Mouse (Mus musculus) inflammation-experienced regulatory T-cells, adult 6 months (primary cell): Measurements from ENCODE around the gene Utp4. TPM values are rescaled to one million over a fixed set of nuclear protein-coding genes. Genes with fewer than 3 reads are reported as not detected.
"Not testable (repeated sequence)": the region's sequence is repeated elsewhere in the genome, so short reads cannot be mapped to it uniquely, and the experiment has no call there.

Source experiments
- ATAC-seq: one replicate; pipeline ENCODE4 v1.8.0; 2017
- polyA plus RNA-seq, 3 experiments: library from polyadenylated mRNA; unstranded; fragments of 100-300 nt; shearing (Covaris generic); gene quantifications; one replicate each; pipeline ENCODE4 v1.2.1; 2017

Utp4 gene
- polyA plus RNA-seq = 10 to 100 TPM; 42.0 to 52.6 (median 48.3) TPM

DNA sequence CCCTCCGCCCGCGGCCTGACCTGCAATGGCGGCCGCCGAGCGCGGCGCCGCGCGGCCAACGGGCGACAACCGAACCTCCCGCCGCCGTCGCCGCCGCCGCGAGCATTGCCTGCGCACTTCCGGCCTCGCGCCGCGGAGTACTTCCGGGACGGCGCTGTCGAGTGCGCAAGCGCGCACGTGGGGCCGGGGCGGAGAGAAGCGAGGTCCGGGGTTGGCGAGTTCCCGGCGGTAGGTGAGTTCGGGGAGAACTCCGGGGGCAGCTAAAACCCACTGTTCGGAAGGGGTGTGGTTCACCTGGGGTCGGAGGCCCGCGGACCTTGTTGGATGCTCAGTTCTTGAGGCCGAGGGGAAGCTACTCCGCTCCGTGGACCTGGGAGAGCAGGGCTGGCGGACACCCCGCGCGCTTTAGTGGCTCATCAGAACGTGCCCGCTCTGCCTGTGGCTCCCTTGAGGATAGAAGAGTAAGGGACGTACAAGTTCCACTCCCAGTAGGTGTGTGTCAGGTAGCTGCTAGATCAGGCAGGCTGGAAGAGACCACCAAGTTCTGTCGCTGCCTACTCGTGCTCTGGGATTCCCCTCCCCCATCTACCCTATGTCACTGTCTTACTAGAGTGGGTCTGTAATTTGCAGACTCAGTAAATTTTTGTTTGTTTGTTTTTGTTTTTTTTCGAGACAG is at the start of gene Utp4:
Utp4 (plus strand) TSS at position 156 of the 676 bp plus-strand sequence.
- peak; percentile 85 for ATAC-seq

DNA sequence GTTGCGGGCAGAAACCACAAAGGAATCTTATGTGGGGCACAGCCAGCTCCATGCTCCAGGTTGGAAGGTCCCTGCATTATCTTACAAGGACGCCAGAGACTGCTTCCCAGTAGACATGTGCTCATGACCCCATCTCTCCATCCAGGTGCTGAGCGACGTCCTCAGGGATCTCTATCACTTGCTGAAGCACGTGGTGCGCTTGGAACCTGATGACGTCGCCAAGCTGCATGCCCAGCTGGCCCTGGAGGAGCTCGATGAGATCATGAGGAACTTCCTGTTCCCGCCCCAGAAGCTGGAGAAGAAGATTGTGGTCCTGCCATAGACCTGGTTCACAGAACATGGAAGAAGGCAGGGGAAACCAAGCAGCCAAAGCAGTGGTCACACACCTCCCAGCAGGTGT is 43.4 kb upstream of the Utp4 start:
- ATAC-seq = no peak

DNA sequence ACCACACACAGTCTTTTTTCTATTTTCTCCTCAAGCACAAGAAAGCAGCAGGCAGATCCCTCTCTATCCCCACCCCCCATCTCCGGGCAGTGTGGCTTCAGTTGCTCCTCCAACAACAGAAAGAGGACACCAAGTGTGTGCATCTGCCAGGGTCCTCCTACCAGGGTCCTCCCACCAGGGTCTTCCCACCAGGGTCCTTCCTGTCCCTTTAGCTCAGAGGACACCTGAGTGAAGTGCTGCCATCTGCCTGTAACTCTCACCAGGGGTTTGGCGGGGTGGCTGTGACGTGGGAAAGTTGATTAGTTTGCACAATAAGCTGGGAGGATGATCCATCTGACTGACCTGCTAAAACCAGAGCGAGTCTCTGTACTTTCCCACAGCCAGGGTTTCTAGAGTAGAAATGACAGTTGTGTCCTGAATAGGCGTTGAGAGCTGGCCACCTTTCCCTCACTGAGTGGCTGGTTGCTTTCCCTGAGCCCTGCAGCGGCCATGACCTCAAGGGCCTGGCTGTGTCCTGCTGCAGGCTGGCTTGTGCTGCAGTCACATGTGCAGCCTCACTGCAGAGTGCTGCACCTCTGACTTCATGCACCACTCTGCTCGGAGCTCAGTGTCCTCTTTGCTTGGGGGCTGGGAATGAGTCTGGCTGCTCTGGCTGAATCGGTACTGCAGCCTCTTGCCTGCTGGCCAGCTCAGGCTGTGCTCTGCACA is 38.7 kb upstream of the Utp4 start:
- ATAC-seq = no peak

DNA sequence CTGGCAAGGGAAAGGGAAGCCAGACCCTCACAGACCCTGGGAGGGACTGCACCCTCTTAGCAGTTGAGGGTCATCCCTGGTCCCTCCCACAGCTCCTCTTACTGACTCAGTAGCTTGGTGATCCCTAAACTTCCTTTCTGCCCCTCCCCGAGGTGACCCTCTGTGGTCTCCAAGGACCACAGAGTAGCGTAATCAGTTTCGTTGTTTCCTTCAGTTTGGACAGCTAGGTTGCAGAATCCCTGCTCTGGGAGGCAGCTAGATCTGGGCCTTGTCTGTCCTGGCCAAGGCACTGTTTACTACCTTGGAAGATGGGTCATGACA is 38.2 kb upstream of the Utp4 start:
- no peak for ATAC-seq

DNA sequence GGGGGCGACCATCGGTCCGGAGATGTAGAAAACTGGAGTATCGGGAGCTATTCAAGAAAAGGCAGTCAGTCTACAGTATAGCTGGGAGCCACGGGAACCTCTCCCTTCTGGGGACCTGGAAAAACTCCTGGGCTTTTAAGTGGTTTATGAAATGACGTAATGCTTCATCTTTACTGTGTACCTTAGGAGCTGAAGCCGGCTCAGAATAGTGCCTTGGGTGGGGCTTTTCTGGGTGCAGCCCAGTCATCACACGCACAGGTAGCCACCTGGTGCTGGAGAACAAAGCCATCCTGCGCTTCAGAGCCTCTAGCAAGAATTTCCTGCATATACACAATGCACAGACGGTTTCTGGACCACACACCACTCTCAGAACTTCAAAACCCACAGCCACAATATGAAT is 30.6 kb upstream of the Utp4 start:
- no peak for ATAC-seq

DNA sequence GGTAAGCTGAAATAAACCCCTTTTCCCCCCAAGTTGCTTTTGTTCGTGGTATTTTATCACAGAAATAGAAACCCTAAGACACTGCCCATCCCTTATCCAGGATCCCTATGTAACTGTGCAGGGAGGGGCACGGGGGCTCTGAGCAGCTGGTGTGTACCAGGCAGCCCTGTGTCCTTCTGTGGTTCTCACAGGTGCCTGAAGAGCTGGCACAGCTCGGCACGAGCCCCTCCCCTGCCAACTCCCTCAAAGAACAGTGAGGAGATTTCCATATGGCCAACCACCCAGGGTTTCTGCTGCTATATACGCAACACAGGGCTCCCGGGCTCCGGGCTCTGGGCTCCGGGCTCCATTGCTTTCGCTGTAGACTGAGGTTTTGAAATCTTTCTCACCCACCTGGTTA is 28.1 kb upstream of the Utp4 start:
- ATAC-seq = no peak

DNA sequence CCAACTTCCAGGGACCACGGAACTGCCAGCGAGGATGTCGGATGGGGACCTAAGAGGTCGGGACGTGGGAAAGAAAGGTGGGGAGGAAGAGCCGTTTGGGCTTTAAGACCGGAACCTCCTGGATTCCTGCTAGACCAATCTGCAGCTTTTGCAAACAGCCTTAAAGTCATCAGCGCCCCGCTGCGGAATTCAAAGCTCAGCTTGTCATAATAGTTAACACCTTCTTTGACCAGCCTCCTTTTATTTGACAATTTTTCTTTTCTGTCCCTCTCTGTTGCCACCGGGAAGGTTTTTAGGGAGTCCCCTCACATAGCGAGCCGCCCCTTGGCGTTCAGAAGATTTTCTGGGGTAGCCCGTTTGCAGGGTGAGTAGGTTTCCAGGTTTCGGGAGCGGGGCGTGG is 23.4 kb upstream of the Utp4 start, which contains the start of gene Has3:
Has3 (plus strand) TSS at position 192 of the 400 bp plus-strand sequence.
- no peak for ATAC-seq

DNA sequence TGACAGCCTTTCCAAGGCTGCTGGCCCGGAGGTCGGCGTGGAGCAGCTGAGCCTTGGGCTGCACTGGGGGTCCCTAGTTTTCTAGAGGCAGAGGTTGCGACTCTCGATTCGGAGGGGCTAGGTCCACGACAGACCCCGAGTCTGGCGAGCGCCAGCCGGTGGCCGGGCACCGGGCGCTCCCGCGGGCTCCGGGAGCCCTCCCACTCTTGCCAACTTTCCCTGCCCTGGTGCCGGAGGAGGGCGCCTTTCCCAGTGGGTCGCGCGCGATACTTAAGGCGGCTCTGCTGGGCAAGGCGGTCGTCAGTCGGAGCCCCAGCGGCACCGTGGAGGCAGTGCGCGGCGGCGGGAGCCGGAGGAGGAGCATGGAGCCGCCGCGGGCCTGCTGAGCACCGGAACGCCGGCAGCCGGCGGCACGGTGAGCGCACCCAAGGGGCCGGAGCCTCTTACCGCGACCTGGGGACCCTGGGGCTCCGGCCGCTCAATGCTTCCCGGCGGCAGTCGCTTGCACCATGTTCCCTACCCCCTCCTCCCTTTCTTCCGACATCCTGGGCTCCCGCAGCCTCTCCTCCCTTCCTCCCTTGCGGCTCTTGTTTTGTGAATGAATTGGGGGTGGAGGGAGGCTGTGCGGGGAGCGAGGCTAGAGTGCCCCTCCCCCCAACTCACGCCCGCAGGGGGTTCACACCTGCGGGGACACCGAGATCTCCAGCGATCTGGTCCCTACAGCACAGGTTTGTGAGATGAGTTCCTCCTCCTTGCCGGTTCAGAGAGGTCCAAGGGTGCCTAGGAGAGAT is 22.7 kb upstream of the Utp4 start:
- no peak for ATAC-seq

DNA sequence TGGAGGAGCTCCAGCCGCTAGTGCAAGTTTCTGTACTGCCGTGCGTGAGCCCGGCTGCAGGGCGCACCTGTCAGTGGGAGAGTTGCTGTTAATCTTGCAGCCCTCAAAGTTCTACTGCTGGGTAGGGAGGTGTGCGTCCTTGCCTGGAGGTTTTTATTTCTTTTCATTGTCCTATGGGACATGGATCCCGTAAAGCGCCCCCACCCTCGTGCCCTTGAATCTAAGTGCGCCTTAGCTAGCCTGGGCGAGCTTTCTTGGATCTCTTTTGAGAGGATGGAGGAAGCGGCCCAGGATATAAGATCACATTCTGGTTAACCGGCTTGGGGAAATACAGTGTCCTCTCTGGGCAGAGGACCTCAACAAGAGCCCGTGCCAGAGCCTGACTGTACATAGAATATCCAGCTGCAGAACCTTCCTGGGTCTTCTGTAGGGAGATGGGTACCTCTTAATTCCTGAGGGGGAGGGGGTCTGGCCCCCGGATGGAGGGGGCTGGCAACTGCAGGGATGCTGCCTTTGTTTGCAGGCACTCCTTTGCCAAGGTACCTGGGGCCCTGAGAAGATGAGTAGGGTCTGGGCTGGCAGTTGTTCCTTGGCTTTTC is 22.0 kb upstream of the Utp4 start:
- no peak for ATAC-seq

DNA sequence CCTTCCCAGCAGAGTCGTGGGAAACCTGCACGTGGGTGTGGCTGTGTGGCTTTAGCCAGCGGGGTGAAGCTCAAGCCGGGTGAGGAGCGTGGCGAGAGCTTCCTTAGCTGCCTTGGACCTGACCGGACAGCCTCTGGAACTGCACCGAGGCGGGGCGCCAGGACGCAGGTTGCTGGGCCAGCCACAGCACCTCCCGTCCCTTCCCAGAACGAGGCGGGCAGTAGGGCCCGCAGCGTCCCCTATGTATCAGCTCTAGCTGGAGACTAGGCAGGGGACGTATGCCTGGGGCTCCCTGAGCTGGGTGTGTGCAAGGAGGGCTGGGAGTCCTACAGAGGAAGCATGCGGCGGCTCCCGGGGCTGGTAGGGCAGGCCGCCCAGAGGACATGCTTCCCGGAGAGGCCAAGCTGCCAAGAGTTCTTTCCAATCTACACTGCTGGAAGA is 21.5 kb upstream of the Utp4 start:
- ATAC-seq = no peak

DNA sequence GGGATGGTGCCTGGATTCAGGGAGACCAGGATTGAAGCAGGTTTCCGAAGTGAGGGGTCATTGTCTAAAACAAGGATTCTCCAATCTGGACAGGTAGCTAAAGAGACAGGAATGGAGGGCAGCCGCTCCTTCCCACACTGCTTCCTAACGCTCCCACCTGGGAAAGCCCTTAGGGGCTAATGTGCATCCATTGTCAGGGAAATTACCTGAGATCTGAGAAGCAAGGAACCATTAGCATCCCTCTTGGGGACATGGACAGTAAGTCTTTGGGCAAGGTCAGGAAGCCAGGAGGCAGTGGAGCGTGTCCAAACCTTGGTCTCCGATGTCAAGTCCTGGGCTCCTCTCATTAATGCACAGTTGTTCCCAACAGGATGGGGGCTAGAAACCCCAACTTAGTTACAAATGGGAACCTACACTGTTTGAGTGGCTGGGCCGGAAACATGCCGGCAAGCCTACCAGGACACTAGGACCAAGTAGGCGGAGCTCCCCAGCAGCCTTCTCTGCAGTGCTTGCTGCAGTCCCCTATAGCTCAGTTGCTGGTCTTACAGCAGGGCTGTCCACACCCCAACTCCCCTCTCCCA is 20.9 kb upstream of the Utp4 start:
- no peak for ATAC-seq

DNA sequence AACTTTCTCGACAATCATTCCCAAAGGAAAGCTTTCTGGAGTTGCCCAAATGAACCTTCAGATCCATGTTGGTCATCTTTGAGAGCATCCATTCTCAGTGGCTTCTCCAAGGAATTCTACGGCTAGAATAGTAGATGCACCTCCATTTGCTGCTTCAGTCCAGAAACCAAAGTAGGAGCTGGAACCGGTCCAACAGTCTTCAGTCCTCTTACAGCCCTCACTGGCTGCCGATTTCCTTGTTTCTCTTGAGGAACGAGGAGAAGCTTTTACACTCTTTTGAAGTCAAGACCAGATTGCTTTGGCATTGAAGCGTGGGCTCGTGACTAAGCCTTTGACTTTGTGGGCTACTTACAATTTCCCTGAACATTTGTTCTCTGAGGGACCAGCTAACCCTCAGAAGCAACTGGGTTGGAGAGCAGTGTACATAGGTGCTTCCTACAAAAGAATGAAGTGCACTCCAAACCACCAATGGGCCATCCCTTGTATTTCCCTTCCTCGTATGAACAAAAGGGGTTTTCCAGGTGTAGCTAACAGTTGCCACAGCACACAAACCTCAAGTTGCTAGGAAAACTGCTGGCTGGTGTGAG is 13.2 kb upstream of the Utp4 start:
- no peak for ATAC-seq

DNA sequence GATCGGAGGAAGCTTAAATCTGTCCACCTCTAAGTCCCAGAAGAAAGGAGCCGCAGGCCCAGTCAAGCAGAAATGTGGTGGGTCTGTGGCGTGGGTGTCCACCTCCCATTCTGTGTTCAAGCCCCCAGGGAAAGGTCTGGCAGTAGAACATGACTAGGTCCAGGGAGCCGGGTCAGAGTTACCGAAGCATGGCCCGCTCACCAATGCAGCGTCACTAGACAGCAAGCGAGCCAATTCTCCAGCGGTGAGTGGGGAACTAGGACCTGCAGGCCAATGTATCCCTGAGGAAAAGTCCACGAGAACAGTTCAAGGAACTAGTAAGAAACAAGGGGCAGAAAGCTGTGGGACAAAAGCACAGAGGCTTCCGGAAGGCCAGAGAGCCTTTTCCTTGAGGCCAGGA is 9.3 kb upstream of the Utp4 start:
- ATAC-seq = not testable (repeated sequence)

DNA sequence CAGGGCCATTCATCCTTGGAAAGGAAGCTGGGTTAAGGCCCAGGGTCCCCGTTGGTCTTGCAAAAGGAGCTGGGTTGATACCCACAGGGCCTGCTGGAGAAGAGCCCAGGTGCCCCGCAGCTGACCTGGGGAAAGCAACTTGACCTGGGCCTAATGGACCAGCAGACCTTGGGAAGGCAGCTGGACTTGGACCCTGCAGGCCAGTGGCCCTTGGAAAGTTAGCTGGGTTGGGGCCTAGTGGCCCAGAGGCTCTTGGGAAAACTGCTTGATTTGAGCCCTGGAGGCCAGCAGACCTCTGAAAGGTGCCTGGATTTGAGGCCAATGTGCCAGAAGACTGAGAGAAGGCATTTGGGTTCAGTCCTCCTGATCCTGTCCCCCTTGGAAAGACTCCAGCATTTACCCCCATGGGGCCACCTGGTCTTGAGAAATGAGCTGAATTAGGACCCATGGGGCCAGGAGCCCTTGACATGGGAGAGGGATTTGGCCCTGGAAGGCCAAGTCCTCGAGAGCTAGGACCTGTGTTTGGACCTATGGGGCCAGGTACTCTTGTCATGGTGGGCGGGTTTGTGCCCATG is 8.5 kb upstream of the Utp4 start:
- not testable (repeated sequence) for ATAC-seq

DNA sequence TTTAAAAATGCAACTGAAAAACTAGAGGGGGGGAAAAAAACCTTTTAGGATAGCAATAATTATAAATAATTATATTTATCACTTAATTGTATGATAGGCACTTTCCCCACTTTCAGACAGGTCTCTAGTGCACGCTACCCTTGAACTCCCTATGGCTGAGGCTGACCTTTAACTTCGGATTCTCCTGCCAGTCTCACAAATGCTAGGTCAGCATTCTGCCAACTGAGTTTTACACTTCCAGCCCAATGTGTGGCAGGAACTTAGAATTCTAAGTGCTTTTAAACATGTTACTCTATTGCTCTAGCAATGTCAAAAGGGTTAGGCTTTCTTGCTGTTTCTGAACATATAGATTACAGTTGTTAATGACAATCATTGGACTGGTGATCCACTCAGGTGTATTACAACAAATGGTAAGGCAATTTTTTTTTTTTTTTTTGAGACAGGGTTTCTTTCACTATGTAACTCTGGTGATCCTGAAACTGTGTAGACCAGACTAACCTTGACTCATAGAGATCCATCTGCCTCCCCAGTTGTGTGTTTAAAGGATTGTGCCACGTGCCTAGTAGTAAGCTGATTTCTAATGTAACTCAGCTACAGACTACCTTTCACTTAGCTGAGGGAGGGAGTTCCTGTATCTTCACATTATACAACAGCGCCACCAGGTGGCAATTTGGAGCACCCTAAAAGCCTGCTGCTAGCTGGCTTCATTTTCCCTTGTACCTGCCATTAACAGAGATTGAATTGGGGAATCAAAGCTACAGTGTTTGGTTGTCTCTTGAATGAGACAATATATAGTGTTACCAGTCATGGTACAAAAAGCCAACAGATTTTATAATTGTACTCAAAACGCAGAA is 5.9 kb upstream of the Utp4 start:
- peak; percentile 81 for ATAC-seq

DNA sequence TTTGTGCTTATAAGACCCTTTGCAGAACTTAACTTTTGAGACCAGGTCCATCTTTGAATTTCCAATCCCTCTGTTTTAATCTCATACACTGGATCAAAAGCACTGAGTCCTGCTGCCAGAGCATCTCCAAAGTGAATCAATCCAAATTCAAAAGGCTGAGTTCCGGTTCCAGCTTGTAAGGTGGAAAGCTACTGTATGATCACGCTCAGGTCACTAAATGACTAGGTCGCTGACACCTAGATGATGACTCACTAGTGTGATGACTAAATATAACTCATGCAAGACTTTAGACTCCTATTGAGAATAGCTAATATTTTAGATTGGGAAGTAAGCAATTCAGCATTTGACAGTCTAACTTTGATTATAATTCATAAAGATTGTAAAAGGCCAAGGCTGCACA is 4.6 kb upstream of the Utp4 start:
- no peak for ATAC-seq

DNA sequence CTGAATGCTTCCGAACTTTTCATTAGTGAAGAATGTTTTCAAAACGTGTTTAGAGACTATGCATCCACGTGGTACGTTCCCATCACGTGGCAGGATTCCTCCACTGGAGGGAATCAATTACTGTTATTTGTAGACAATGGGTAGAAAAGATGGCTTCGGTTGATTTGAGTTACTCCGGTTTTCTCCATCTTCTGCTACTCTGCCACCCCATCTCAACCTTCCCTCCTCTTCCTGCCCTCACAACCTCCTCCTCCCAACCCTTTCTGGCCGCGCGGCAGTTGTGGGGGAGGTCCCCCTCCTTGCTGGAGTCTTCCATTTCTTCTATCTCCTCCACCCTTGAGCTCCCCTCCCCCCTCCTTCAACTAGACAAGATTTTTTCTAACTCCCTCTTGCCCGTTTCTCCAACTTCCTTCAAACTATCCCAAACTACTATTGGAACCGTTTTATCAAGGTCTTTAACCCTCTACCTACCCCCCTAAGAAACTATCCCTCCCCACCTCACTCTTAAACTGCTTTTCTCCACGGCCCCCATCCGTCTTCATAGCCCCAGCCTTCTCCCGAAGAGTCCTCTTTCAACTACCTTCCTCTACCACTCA is 1.1 kb upstream of the Utp4 start:
- ATAC-seq = peak; percentile 22

DNA sequence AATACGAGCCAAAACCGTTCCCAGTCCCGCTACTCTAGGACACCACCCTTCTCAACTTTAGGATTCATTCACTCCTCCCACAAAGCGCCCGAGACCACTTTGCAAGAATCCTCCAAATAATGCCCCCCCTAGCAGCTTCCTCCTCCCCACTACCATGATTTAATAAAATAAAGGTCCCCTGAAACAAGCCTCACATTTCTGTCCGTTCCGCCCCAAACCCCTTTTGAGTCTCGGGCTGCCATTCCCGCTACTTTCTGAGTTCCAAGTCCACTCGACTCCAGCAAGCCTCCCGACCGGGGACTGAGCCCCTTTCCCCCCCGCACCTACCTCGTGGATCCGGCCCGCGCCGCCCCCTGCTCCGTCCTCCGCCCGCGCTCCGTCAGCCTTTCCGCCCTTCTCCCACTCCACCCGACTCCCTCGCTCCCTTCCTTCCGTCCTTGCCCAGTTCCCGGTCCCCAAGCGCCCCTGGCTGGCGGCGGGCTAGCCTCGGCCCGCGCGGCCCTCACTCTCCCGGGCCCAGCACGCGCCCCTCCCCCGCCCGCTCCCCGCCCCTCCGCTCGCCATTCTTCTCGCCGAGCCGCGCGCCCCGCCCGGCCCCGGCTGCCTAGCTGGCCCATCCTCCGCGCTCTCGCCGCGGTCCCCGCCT is 507 bp upstream of the Utp4 start:
- ATAC-seq = peak; percentile 36

DNA sequence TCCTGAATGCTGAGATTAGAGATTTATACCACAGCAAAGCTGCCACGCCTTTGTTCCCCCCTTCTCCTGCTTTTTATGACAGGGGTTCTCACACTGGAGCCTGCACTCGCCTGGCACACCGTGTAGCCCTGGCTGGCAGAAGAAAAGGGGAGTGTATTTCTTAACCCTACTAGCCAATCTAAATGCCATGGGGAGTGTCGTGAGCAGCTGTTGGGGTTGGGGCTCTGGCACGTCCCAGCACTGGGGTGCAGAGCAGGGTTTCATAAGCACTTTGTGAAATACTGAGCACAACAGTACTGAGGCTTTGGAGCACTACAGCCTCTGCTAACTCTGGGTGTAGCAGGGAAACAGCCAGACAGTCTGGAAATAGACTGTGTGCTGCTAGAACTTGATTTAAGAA is 6.0 kb downstream of the Utp4 start:
- no peak for ATAC-seq
